Mouse (Mus musculus): ENCODE measurements around the gene Usp33. TPM values are rescaled to one million over a fixed set of nuclear protein-coding genes. Genes with fewer than 3 reads are reported as not detected.

The Usp33 gene
- polyA plus RNA-seq (2015; fragmentation: Nextera tagmentation; extraction: Ambion mirVana), result 44.3 and 45.8 TPM in 2 replicates

DNA sequence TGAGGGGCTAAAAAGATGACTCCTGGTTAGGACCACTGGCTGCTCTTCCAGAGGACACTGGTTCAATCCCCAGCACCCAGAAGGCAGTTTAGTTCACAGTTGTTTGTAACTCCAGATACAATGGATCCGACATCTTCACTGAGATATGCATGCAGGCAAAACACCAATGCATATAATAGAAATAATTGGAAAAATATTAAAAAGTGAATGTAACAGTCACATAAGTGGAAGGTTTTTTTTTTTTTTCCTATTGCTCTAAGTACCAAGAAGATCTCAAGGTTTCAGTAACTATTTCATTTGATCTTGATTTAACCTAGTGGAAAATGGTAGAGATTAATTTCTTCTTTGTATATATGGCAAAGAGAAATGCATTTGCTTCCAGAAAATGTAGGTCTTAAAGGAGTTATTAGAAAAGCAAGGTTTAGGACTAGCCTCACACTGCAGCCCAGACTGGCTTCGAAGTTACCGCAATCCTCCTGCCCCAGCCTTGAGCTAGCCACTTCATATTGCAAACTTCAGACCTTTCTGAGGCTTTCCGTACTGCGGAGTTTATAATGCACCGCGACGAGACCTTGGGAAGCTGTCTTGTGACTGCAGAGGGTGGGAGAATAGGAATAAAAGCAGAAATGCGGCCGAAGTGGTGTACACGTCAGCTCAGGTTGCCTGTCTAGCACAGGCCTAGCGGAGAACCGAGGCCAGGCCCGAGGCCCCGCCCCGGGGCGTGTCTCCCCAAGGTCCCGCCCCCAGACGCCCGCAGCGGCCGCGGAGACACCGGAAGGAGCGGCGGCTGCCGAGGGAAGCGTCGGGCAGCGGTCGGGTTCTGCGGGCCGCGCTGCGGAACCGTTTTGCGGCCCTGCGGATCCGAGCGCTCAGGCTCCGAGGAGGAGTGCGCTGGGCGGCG lies at the start of gene Usp33:
Gene Usp33 (plus strand): TSS at position 747 of the 901 bp plus-strand sequence.
- H3K4me2 ChIP-seq (ENCODE audit: low read depth, low read length), result peak within 1 kb of the TSS; percentile 70
- H3K9ac ChIP-seq (ENCODE audit: low read length), result peak within 1 kb of the TSS; percentile 93
- H3K9me3 ChIP-seq (replicated peaks; ENCODE audit: control insufficient read depth, low read length), result no peaks in the 10 kb centered on the region
- H3K4me1 ChIP-seq (ENCODE audit: control insufficient read depth, insufficient read depth, low read length), result peaks cover 18% of the 10 kb centered on the region
- H3K27ac ChIP-seq (ENCODE audit: low read length), result peak within 1 kb of the TSS; percentile 74
- WGBS, result 7% methylated on average over 44 of the region's 44 CpGs
- H3K27me3 ChIP-seq (ENCODE audit: control insufficient read depth, insufficient read depth, low read length), result no peaks in the 10 kb centered on the region
- no peaks in the 10 kb centered on the region for H3K36me3 ChIP-seq (ENCODE audit: control insufficient read depth, insufficient read depth, low read length)
- H3K4me3 ChIP-seq (replicated peaks; ENCODE audit: low read length), result peak within 1 kb of the TSS; percentile 81
- ATAC-seq (ENCODE audit: insufficient read depth, low FRiP score), result peak; percentile 98

DNA sequence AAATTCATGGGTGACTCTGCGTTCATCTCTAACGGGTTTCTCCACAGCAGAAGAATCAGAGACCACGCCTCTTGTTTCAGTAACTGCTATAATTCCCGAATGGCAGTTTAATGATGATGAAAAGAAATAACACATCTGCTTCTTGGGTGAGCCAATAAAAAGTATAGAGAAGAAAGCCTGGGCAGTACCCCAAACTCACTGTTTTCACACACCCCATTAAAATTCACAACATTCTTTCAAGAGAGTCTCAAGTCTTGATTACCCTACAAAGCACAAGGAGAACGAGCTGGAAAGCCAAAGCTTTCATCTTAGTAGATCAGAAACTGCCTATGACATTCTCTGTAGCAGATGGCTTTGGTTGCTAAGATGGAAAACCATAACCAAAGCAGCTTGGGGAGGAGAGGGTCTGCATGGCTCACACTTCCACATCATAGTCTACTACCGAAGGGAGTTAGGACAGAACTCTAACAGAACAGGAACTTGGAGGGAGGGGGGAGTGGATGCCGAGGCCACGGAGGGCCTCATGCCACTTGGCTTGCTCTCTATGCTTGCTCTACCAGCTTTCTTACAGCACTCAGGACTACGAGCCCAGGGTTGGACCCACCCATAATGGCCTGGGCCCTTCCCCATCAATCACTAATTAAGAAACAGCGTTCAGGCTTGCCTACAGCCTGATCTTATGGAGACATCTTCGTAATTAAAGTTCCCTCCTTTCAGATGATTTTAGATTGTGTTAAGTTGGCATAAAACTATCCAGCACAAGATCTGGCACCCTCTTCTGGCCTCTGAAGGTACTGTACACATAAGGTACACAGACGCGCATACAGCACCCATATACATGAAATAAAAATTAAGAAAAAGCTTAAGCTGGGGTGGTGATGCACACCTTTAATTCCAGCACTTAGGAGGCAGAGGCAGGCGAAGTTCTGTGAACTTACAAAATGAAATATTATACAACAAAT lies 45.6 kb upstream of the Usp33 start:
- Histone ChIP-seq H3K27me3 (ENCODE audit: control insufficient read depth, insufficient read depth, low read length) (no peaks in the 10 kb centered on the region), H3K4me2 (ENCODE audit: low read depth, low read length) (no peak overlapping the region), H3K9ac (ENCODE audit: low read length) (no peak overlapping the region), H3K9me3 (replicated peaks; ENCODE audit: control insufficient read depth, low read length) (no peaks in the 10 kb centered on the region), H3K36me3 (ENCODE audit: control insufficient read depth, insufficient read depth, low read length) (no peaks in the 10 kb centered on the region; the same call in none of the 2 replicates), H3K27ac (ENCODE audit: low read length) (no peak overlapping the region; the same call in 1 of the 2 replicates), H3K4me1 (ENCODE audit: control insufficient read depth, insufficient read depth, low read length) (peaks cover 12% of the 10 kb centered on the region), H3K4me3 (replicated peaks; ENCODE audit: low read length) (no peak overlapping the region)
- WGBS, result 81% methylated on average over 14 of the region's 14 CpGs
- ATAC-seq (ENCODE audit: insufficient read depth, low FRiP score), result no peak

DNA sequence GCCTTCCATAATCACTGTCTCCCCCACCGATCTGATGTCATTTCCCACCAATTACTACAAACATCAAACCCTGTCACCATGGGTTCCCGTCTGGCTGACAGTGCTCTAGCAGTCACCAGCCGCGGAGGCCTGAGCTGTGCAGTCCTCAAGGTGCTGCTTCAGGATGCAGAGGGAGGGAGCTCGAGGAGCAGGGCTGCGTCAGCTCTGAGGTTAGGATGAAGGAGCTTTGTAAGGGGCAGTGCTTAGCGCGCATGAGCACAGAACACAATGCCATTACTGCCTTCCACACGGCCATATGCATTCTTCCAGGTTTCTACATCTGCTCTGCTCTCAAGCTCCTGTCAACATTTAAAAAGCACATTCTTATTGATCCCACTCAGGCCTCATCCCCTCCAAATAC lies 43.3 kb upstream of the Usp33 start:
- Histone ChIP-seq H3K9me3 (replicated peaks; ENCODE audit: control insufficient read depth, low read length) (no peaks in the 10 kb centered on the region), H3K36me3 (ENCODE audit: control insufficient read depth, insufficient read depth, low read length) (no peaks in the 10 kb centered on the region), H3K4me1 (ENCODE audit: control insufficient read depth, insufficient read depth, low read length) (peaks cover 14% of the 10 kb centered on the region), H3K27me3 (ENCODE audit: control insufficient read depth, insufficient read depth, low read length) (no peaks in the 10 kb centered on the region), H3K27ac (ENCODE audit: low read length) (no peak overlapping the region), H3K9ac (ENCODE audit: low read length) (no peak overlapping the region), H3K4me3 (replicated peaks; ENCODE audit: low read length) (no peak overlapping the region), H3K4me2 (ENCODE audit: low read depth, low read length) (no peak overlapping the region)
- no peak for ATAC-seq (ENCODE audit: insufficient read depth, low FRiP score)
- WGBS, result 57% methylated on average over 9 of the region's 9 CpGs

DNA sequence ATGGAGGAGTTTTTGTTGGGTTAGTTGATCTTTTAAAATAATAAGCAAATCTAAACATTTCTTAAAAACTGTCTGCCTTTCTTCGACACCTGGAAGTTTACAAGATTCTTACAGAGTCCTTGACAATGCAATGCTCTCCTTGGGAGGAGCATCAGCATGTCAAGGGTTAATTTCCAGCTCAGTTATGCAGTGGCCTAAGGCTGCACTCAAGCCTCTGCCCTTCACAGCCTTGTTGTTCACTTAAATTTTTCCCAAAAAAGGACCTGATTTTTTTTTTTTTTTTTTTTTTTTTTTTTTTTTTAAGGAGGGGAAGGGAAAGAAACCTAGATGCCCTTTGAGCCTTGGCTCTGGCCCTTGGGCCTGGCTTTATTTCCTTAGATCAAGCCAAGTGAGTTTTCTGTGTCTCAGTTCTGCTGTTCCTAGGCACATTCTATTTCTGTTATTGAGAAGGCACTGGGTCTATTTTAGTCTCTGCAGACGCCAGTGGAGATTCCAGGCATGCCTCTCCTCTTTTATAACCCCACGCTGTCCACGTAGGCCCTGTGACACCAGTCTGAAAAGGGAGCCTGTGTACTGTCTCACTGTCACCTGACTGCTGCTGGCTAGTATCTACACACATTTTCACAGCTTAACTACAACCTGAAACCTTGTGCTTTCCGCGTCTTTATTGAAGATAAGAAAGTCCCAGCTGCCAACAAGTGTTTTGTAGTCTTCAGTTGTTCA lies 42.0 kb upstream of the Usp33 start:
- Histone ChIP-seq H3K4me1 (ENCODE audit: control insufficient read depth, insufficient read depth, low read length) (peaks cover 24% of the 10 kb centered on the region), H3K4me2 (ENCODE audit: low read depth, low read length) (no peak overlapping the region), H3K36me3 (ENCODE audit: control insufficient read depth, insufficient read depth, low read length) (no peaks in the 10 kb centered on the region), H3K9me3 (replicated peaks; ENCODE audit: control insufficient read depth, low read length) (no peaks in the 10 kb centered on the region), H3K27me3 (ENCODE audit: control insufficient read depth, insufficient read depth, low read length) (no peaks in the 10 kb centered on the region), H3K27ac (ENCODE audit: low read length) (peak overlapping the region; percentile 75), H3K4me3 (replicated peaks; ENCODE audit: low read length) (no peak overlapping the region), H3K9ac (ENCODE audit: low read length) (0 out of 2 replicates have a peak overlapping the region, but pooled peaks have one; percentile 19)
- 41% methylated on average over 6 of the region's 6 CpGs for WGBS
- peak; percentile 31; the same call in 1 of the 2 replicates for ATAC-seq (ENCODE audit: insufficient read depth, low FRiP score)

DNA sequence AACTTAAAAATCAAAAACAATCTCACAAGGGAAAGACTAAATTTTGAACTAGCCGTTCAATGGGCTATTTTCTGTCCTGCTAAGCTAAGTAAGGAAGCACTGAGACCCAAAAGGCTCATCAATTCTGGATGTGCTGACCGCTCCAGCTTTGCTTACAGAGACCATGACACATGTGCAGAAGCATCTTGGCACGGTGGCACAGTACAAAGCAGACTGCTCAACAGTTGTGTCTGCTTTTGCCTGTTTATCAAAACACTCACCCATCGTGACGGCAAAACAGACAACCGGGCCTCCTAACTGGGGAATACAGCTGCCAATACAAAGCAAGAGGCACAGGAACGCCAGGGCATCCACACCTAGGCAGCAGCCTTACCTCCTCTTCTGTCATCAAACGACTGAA lies 41.2 kb upstream of the Usp33 start:
- WGBS, result 69% methylated on average over 8 of the region's 8 CpGs
- peaks cover 31% of the 10 kb centered on the region for H3K4me1 ChIP-seq (ENCODE audit: control insufficient read depth, insufficient read depth, low read length)

DNA sequence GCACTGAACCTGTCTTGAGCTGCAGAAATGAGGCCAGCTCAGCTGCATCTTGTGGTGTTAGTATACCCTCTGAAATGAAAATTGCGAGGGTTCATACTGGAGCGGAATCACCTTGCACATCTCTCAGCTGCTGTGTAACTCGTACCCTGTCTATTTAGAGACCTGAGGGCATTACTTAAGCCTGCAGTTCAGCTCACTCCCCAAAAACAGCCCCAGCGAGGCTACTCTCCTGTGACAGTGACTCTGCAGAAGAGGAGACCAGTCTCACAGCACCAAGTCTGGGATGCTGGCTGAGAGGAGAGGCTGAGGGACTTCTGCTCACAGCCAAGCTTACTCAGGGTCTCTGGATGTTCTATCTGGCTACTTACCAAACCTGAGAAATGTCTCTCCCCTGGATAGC lies 40.3 kb upstream of the Usp33 start:
- WGBS, result 81% methylated on average over 4 of the region's 4 CpGs
- Histone ChIP-seq H3K4me2 (ENCODE audit: low read depth, low read length) (no peak overlapping the region), H3K27ac (ENCODE audit: low read length) (no peak overlapping the region), H3K9ac (ENCODE audit: low read length) (no peak overlapping the region), H3K27me3 (ENCODE audit: control insufficient read depth, insufficient read depth, low read length) (no peaks in the 10 kb centered on the region), H3K4me3 (replicated peaks; ENCODE audit: low read length) (no peak overlapping the region), H3K36me3 (ENCODE audit: control insufficient read depth, insufficient read depth, low read length) (no peaks in the 10 kb centered on the region), H3K4me1 (ENCODE audit: control insufficient read depth, insufficient read depth, low read length) (peaks cover 31% of the 10 kb centered on the region), H3K9me3 (replicated peaks; ENCODE audit: control insufficient read depth, low read length) (no peaks in the 10 kb centered on the region)
- ATAC-seq (ENCODE audit: insufficient read depth, low FRiP score), result no peak

More for the DNA sequence above, 41.2 kb upstream of the Usp33 start:
- Histone ChIP-seq H3K4me3 (replicated peaks; ENCODE audit: low read length) (no peak overlapping the region), H3K36me3 (ENCODE audit: control insufficient read depth, insufficient read depth, low read length) (no peaks in the 10 kb centered on the region), H3K9ac (ENCODE audit: low read length) (no peak overlapping the region), H3K4me2 (ENCODE audit: low read depth, low read length) (no peak overlapping the region), H3K27me3 (ENCODE audit: control insufficient read depth, insufficient read depth, low read length) (no peaks in the 10 kb centered on the region), H3K27ac (ENCODE audit: low read length) (peak overlapping the region; percentile 75), H3K9me3 (replicated peaks; ENCODE audit: control insufficient read depth, low read length) (no peaks in the 10 kb centered on the region)
- no peak for ATAC-seq (ENCODE audit: insufficient read depth, low FRiP score)

DNA sequence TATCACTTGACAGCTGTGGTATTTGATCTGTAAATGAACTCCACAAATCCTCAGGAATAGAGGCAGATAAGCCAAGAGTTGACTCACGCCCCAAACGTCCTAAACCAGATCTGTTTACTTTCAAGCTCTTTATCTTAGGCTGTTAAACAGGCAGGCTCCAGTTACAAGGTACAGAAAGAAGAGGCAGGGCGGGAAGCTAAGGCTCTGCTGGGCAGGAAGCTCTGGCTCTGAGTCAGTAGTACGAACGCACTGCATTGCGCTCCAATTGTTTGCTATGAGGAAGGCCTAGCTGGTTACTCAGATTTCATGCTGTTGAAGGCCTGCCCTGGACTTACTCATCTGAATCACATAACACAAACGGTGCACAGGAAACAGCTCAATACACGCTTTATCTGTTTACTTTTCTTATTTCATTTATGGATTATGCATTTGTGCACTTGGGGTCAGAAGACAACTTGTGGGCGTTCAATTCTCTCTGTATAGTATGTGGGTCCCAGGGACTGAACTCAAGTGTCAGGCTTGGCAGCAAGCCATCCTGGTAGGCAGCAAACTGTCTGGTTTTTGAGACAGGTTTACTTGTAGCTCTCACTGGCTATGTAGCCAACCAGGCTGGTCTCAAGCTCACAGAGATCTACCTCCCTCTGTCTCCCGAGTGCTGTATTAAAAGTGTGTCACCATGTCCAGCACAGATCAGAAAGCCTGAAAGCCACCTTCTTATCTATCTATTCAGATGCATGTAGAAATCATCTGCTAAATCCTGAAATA lies 37.6 kb upstream of the Usp33 start:
- ATAC-seq (ENCODE audit: insufficient read depth, low FRiP score), result peak; percentile 91
- Histone ChIP-seq H3K36me3 (ENCODE audit: control insufficient read depth, insufficient read depth, low read length) (no peaks in the 10 kb centered on the region), H3K27ac (ENCODE audit: low read length) (peak overlapping the region; percentile 97), H3K9me3 (replicated peaks; ENCODE audit: control insufficient read depth, low read length) (no peaks in the 10 kb centered on the region), H3K4me1 (ENCODE audit: control insufficient read depth, insufficient read depth, low read length) (peaks cover 28% of the 10 kb centered on the region), H3K9ac (ENCODE audit: low read length) (peak overlapping the region; percentile 55), H3K27me3 (ENCODE audit: control insufficient read depth, insufficient read depth, low read length) (no peaks in the 10 kb centered on the region), H3K4me2 (ENCODE audit: low read depth, low read length) (peak overlapping the region; percentile 19), H3K4me3 (replicated peaks; ENCODE audit: low read length) (no peak overlapping the region)
- 9% methylated on average over 10 of the region's 10 CpGs for WGBS

DNA sequence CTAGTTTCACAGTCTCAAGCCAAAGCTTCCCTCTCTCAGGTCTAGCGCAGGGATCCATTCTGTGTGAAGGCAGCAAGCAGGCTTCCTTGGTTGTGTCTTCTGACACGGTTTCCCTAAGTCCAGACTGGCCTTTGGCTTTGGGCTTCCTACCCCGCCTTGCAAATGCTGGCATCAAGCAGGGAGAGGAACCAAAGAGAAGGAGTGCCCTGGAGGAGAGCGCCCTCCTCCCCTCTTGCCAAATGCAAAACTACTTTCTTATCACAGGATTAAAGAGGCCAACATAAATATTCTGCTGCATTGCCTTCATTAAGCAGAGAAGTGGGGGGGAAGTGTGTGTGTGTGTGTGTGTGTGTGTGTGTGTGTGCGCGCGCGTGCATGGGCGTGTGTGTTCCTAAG lies 37.0 kb upstream of the Usp33 start:
- Histone ChIP-seq H3K4me3 (replicated peaks; ENCODE audit: low read length) (no peak overlapping the region), H3K4me1 (ENCODE audit: control insufficient read depth, insufficient read depth, low read length) (peaks cover 28% of the 10 kb centered on the region), H3K4me2 (ENCODE audit: low read depth, low read length) (peak overlapping the region; percentile 19; the same call in 1 of the 2 replicates), H3K27ac (ENCODE audit: low read length) (peak overlapping the region; percentile 97), H3K9ac (ENCODE audit: low read length) (peak overlapping the region; percentile 55), H3K36me3 (ENCODE audit: control insufficient read depth, insufficient read depth, low read length) (no peaks in the 10 kb centered on the region), H3K9me3 (replicated peaks; ENCODE audit: control insufficient read depth, low read length) (no peaks in the 10 kb centered on the region), H3K27me3 (ENCODE audit: control insufficient read depth, insufficient read depth, low read length) (no peaks in the 10 kb centered on the region)
- ATAC-seq (ENCODE audit: insufficient read depth, low FRiP score), result peak; percentile 23; the same call in 1 of the 2 replicates
- 65% methylated on average over 9 of the region's 9 CpGs for WGBS
